Mouse (Mus musculus): ENCODE results near the gene Il1rapl2.

Il1rapl2 gene

GRCm38 (mm10) chrX:137570321-137571195 is at the start of gene Il1rapl2:
Gene Il1rapl2, plus strand, starts transcription at chrX:137570608.
- DNase-seq, result peak; percentile 41

DNA sequence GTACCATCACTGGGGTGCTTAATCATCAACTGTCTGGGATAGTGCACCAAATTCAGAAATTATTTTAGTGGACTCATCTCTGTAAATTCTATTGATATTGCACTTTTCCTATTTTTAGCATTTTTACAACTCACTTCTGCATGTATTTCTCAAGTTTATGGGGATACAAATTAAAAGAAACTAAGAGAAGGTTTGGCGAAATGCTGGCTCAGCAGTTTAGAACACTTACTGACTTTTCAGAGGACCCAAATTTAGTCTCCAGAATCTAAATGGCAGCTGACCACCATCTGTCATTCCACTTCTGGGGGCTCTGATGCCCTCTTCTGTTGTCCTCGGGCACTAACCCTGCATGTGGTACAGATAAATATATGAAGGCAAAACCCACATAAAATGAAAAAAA is 22.1 kb upstream of the Il1rapl2 start:
- DNase-seq, result no peak

- no peak for DNase-seq
These were observed 778 bp upstream of the Il1rapl2 start for GRCm38 (mm10) chrX:137569472-137570188.

GRCm38 (mm10) chrX:137582656-137583055 is 12.2 kb downstream of the Il1rapl2 start:
- no peak for DNase-seq

- no peak for DNase-seq
These were observed 50.3 kb downstream of the Il1rapl2 start for GRCm38 (mm10) chrX:137620697-137621096.

GRCm38 (mm10) chrX:137667011-137667410 is 96.6 kb downstream of the Il1rapl2 start:
- peak; percentile 17 for DNase-seq

DNA sequence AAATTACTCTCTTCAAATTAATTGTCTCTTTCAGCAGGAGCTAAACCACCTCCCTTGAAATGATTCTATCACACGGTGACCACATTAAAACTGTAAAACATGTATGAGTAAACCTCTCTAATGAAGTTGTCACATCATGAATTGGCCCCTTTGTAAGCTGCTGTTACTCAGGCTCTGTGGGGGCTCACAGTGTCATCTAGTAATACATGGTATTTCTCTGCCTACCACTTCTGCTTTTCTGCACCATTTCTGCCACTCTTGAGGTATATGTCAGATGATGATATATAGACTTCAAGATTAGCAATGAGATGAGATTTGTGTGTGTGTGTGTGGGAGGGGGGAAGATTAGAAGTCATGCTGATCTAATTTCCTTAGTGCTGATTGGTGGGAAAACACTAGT is 117.6 kb downstream of the Il1rapl2 start:
- DNase-seq, result no peak

GRCm38 (mm10) chrX:137700006-137700405 is 129.6 kb downstream of the Il1rapl2 start:
- no peak for DNase-seq

DNA sequence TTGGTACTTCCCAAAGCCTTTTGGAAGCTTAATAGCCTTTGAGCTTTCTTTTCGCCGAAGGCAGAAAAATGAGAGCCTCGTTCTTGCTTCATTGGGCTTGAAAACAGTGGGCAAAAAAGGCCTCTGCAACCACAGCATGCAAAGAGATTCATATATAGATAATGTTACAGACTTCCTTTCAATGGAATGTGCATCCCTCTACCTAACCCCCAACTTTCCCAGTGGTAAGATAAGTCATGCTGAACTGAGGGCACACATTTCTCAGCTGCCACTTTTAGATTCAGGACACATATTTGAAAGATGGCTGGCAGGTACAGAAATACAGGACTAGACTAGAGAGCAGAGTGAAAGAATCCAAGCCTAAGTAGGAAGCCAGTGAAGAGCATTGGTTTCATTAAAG is 185.1 kb downstream of the Il1rapl2 start:
- DNase-seq, result no peak

DNA sequence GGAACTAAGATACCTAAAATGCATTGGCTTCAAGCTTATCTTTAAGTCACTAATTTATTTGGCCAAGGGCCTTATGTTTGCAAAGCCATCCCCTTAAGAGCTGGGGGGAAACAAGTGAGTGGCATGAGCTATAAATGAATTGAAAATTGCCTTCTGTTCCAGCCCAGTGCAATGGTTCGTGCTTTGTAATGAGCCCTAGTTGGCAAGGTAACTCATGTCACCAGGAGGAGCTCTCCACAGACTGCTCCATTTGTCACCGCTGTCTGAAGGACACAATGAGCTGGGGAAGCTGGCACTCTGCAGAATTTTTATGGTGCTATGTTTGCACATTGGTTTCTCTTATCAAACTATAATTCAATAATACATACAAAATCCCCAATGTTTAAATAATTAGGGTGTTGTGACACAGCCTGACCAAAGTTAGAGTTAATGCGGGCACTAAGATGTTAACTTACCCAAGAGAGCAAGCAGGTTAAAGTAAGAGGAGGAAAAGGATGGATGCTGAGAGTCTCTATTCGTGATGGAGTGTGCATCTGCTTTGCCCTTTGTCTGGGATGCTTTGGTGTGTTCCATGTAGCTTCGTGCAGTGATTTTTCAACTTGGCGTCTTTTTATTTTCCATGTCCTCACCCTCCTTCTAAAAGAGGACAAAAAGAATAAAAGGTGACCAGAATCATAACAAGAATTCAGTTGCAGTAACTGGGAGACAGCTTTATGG is 235.2 kb downstream of the Il1rapl2 start:
- no peak for DNase-seq

- DNase-seq, result no peak
These were observed 236.1 kb downstream of the Il1rapl2 start for GRCm38 (mm10) chrX:137806231-137807114.

DNA sequence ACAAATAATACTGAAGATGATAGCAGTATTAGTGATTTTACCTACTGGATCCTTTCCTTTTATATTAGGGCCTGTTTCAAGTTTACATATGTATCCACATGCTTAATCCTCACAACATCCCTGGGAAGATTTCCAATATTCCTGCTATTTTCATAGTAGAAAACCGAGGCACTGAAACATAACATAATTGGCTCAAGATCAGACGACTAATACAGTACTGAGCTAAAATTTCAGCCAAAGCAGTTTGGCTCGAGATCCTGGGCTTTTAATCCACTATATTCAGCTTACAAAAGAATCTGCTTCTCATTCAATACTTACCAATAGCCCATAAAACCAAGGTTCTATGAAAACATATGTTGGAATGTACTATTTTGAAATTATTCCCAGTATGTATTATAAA is 239.1 kb downstream of the Il1rapl2 start:
- no peak for DNase-seq

DNA sequence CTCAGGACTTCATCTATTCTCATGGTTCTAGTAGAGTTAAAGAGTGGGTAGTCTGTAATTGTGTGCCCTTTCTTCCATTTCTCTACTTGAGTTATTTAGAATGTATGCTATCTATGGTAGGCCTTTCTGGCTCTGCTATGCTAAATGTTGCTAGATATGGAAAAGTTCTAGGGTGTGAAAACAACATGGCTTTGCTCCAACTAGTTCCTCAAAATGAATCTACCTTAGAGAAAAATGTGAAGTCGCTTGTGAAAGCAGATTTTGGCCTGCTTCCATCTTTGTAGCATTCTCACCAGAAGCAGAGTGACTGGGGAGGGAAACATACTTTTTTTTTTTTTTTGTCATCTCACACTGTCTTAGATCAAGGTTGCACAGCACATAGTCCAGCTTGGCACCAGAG is 241.7 kb downstream of the Il1rapl2 start:
- DNase-seq, result no peak

DNA sequence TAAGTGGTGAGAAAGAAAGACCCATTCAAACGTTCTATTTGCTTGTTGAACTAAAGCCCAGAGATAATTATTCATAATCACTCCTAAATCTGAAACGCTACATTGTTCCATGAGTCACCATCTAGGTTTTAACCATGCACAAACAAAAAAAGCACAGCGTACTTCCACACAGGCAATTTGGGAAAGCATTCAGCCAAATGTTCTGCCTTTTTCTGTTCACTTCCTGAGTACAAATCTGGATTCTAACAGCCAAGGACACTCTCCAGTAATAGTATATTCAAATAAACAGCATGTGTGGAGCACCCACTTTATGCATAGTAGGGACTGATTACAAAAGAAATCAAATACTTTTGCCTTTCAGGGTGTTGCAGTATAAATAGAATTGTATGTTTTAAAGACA is 278.5 kb downstream of the Il1rapl2 start:
- DNase-seq, result no peak

DNA sequence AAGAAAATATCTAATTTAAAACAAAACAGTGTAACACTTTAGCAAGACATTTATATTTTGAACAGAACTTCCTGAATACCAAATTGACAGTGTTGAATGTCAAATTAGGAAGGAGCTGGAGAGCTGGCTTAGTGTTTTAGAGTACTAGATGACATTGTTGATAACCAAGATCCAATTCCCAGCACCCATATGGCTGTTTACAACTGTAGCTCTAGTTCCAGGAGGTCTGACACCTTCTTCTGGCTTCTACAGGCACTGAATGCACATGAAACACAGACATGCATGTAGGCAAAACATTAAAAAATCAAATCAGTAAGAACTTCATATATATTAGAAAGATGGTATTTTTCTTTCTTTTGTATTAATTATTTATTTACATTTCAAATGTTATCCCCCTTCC is 353.1 kb downstream of the Il1rapl2 start:
- no peak for DNase-seq

- no peak for DNase-seq
These were observed 356.4 kb downstream of the Il1rapl2 start for GRCm38 (mm10) chrX:137926835-137927234.

DNA sequence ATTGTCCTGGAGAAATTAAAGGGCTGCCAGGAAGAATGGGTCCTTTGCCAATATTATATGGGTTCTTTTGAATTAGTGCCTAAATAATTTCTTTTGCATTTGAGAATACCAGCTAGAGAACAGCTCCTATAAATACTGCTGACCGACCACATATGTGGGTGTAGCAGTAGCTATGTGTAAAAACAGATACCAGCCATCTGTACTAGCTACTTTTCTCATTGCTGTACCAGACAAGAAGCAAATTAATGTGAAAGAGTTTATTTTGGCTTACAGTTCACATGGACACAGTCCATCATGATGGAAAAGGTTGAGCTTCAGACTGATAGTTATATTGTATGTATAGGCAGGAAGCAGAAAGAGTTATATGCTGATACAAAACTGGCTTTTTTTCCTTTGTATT is 377.3 kb downstream of the Il1rapl2 start:
- DNase-seq, result no peak

- no peak for DNase-seq
These were observed 400.9 kb downstream of the Il1rapl2 start for GRCm38 (mm10) chrX:137971306-137971705.

DNA sequence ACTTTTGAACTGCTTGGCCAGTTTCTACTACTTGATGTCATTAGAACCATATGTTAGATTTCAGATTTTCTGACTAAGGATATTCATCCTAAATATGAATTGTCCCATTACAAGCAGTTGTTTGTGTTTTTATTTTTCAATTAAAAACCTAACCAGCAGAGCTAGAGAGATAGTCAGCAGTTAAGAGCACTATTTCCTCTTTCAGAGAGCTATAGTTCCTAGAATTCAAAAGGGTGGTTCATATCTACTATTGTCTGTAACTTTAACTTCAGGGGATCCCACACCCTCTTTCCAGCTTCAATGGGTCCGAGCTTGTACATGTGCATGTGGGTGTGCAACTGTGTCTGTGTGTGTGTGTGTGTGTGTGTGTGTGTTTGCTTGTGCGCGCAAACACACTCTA is 472.7 kb downstream of the Il1rapl2 start:
- DNase-seq, result no peak

- DNase-seq, result no peak
These were observed 533.5 kb downstream of the Il1rapl2 start for GRCm38 (mm10) chrX:138103954-138104353.

DNA sequence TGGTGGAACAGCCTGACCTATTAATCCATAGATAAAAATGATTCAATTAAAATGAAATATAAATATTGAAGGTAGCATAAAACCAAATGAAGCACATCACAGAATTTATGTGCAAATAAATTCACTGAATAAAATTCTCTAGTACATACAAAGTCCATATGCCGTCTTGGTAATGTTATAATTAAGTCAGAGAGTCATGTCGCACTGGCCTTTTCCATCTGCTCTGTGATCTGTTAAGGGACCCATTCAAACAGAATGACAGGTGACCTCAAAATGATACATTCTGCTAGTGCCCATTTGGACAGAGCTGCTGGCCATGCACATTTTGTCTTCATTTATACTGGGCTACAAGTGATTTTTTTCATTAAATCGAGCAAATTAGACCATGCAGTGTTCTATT is 534.3 kb downstream of the Il1rapl2 start:
- no peak for DNase-seq

DNA sequence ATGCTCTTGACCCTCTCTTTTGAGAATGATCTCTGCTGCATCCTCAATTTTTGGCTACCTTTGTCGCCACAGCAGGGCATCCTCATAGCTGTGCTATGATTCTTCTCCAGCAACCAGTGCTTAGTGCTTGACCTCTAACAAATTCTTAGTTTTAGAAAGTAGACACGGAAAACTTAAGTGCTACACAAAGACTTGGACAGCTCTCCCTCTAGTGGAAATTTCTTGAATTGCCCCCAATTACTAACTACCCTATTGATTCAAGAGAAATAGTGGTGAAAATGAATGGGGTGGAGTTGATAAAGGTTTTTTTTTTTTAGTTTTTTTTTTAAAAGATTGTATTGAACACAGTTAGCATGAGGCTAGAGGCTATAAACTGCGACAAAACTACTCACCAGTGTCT is 599.7 kb downstream of the Il1rapl2 start:
- DNase-seq, result no peak

GRCm38 (mm10) chrX:138209480-138209879 is 639.1 kb downstream of the Il1rapl2 start, which contains the start of gene Tex13a:
Gene Tex13a, minus strand, starts transcription at chrX:138209580.
- no peak for DNase-seq

All from right cerebral cortex, postnatal 14 days (tissue).